Mouse (Mus musculus) adipocyte (in vitro differentiated cells): Measurements from ENCODE around the gene Lingo1.

ENCODE experiments used
- DNase-seq: peaks from one replicate; pipeline ENCODE4 v3.0.0-alpha.2; 2016; ENCODE audit warnings: low spot score

The Lingo1 gene

GRCm38 (mm10) chr9:56605443-56605806 lies 190.8 kb downstream of the Lingo1 start:
- no peak for DNase-seq

GRCm38 (mm10) chr9:56604797-56605442 lies 191.3 kb downstream of the Lingo1 start:
- no peak for DNase-seq

GRCm38 (mm10) chr9:56600655-56601054 lies 195.6 kb downstream of the Lingo1 start:
- no peak for DNase-seq

GRCm38 (mm10) chr9:56592639-56593038 lies 203.6 kb downstream of the Lingo1 start:
- DNase-seq = no peak

GRCm38 (mm10) chr9:56591248-56591888 lies 204.9 kb downstream of the Lingo1 start:
- no peak for DNase-seq

GRCm38 (mm10) chr9:56589762-56590161 lies 206.5 kb downstream of the Lingo1 start:
- no peak for DNase-seq

- no peak for DNase-seq
Observed at GRCm38 (mm10) chr9:56584043-56584424, 212.2 kb downstream of the Lingo1 start.

GRCm38 (mm10) chr9:56583139-56584042 lies 212.9 kb downstream of the Lingo1 start:
- DNase-seq = no peak

GRCm38 (mm10) chr9:56582628-56583027 lies 213.6 kb downstream of the Lingo1 start:
- DNase-seq = no peak

- DNase-seq = no peak
Observed at GRCm38 (mm10) chr9:56581700-56582099, 214.6 kb downstream of the Lingo1 start.

GRCm38 (mm10) chr9:56581016-56581415 lies 215.3 kb downstream of the Lingo1 start:
- no peak for DNase-seq

- no peak for DNase-seq
Observed at GRCm38 (mm10) chr9:56580101-56580500, 216.2 kb downstream of the Lingo1 start.

GRCm38 (mm10) chr9:56577405-56577804 lies 218.9 kb downstream of the Lingo1 start:
- DNase-seq = no peak

GRCm38 (mm10) chr9:56572534-56573479 lies 223.5 kb downstream of the Lingo1 start:
- DNase-seq = no peak
